Mouse (Mus musculus) heart, adult 2 months (tissue): ENCODE data around the gene Anks1. TPM values are rescaled to one million over a fixed set of nuclear protein-coding genes. Genes with fewer than 3 reads are reported as not detected.
"Not testable (repeated sequence)": the region's sequence is repeated elsewhere in the genome, so short reads cannot be mapped to it uniquely, and the experiment has no call there.

Experiments used
- DNase-seq, 2 experiments: peaks; one replicate each; pipeline ENCODE4 v3.0.0; 2021
- H3K27ac ChIP-seq: fragments of 200-600 bp; 2 replicates; pipeline ENCODE4 v1.8.1; 2022
- H3K27me3 ChIP-seq: fragments of 200-500 bp; 2 replicates; pipeline ENCODE4 v1.6.1; 2012; ENCODE audit warnings: mild to moderate bottlenecking, low read length, inconsistent platforms, mixed read lengths; ENCODE audit not compliant: control insufficient read depth, insufficient read depth
- H3K36me3 ChIP-seq: fragments of 200-500 bp; 2 replicates; pipeline ENCODE4 v1.6.1; 2012; ENCODE audit warnings: low read length, inconsistent platforms; ENCODE audit not compliant: control insufficient read depth, insufficient read depth
- H3K4me1 ChIP-seq: fragments of 200-500 bp; 2 replicates; pipeline ENCODE4 v1.6.1; 2011; ENCODE audit warnings: low read length; ENCODE audit not compliant: control insufficient read depth, insufficient read depth
- H3K4me3 ChIP-seq: fragments of 200-600 bp; 2 replicates; pipeline ENCODE4 v1.8.1; 2022
- H3K79me2 ChIP-seq: fragments of 200-500 bp; replicated peaks from 2 replicates; pipeline ENCODE4 v1.6.1; 2012; ENCODE audit warnings: mild to moderate bottlenecking, inconsistent platforms, low read length, moderate library complexity, mixed read lengths; ENCODE audit not compliant: control insufficient read depth, insufficient read depth
- H3K9ac ChIP-seq: fragments of 200-500 bp; 2 replicates; pipeline ENCODE4 v1.6.1; 2012; ENCODE audit warnings: low read depth, mild to moderate bottlenecking, control low read depth, inconsistent platforms, low read length, mixed read lengths
- CTCF ChIP-seq: fragments of 200-600 bp; IDR thresholded peaks from 2 replicates; pipeline ENCODE4 v1.8.1; 2022; ENCODE audit warnings: antibody characterized with exemption, mild to moderate bottlenecking, moderate library complexity
- EP300 ChIP-seq: fragments of 200-500 bp; IDR thresholded peaks from 2 replicates; pipeline ENCODE4 v1.6.1; 2011; ENCODE audit warnings: low read depth, low read length, control low read depth; ENCODE audit not compliant: insufficient read depth
- POLR2A ChIP-seq: fragments of 200-500 bp; IDR thresholded peaks from 2 replicates; pipeline ENCODE4 v1.6.1; 2011; ENCODE audit warnings: mild to moderate bottlenecking, low read depth, low read length, control low read depth; ENCODE audit not compliant: insufficient read depth
- WGBS: fragments of 180-500 bp; shearing (Covaris S2); methylation state at CpG from one replicate; pipeline ENCODE4 v1.1.7; 2018; 5-methylcytosine and 5-hydroxymethylcytosine counted together
- intact Hi-C: fragments of 180-260 bp; cut with DNase I; formaldehyde crosslinking; loops from one replicate; pipeline ENCODE4 v1.15.1; 2025
- polyA plus RNA-seq: library from polyadenylated mRNA; depleted of rRNA; stranded (reverse); fragments of >200 nt; gene quantifications from 2 replicates; pipeline ENCODE4 v1.2.3, GENCODE M21; 2012
- total RNA-seq, 2 experiments: library from RNA; stranded (reverse); gene quantifications; 2 replicates each; pipeline ENCODE4 v1.2.3; 2021

The Anks1 gene
- total and polyA plus RNA-seq, 3 experiments: 51.6 to 76.4 (median 64.4) TPM

GRCm38 (mm10) chr17:27976266-27976665 lies 67.2 kb downstream of the Anks1 start:
- intact Hi-C loops: no loop called here
- no peak overlapping the region for H3K27ac ChIP-seq
- H3K4me3 ChIP-seq: no peak overlapping the region
- WGBS: 87% methylated on average over 14 of the region's 14 CpGs
- 0 out of 2 replicates have a peak, but pooled peaks cover 2% of the 10 kb centered on the region for H3K36me3 ChIP-seq
- H3K4me1 ChIP-seq: peaks cover 14% of the 10 kb centered on the region
- H3K79me2 ChIP-seq: 0 out of 2 replicates have a peak, but pooled peaks cover 1% of the 10 kb centered on the region
- H3K27me3 ChIP-seq: no peaks in the 10 kb centered on the region
- H3K9ac ChIP-seq: no peak overlapping the region
- DNase-seq: no peak
- TF ChIP-seq CTCF: no peak
- no peak for TF ChIP-seq POLR2A
- no peak for TF ChIP-seq EP300

DNA sequence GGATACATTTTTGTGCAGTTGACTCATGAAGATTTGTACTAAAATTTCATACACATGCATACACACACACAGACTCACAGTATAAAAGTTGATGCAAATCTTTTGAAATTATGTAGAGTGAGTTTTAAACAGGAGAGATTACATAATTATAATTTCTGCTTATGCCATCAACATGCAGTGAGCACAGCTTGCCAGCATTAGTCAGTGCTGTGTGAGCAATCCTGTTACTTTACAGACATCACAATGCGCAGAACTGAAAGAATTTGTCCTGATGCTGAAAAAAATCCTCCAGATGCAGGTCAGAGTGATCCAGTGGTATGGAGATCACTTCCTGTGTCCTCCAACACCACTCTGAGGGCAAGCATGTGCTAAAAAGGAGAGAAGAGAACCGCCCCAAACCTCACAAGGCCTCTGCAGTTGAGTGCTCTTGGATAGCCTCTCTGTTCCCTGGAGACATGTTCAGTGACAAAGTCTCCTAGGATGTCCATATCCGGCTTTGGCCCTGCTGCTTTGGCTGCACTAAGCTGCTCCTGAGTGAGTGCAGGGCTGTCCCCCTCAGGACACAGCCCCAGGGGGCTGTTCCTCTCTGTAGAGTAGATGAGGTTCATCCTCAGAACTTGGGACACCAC lies 68.0 kb downstream of the Anks1 start:
- TF ChIP-seq POLR2A (no peak), EP300 (no peak), CTCF (no peak)
- 0 out of 2 replicates have a peak, but pooled peaks cover under 1% of the 10 kb centered on the region for H3K36me3 ChIP-seq
- peaks cover 9% of the 10 kb centered on the region for H3K4me1 ChIP-seq
- intact Hi-C loops: no loop called here
- no peak overlapping the region for H3K27ac ChIP-seq
- 81% methylated on average over 3 of the region's 3 CpGs for WGBS
- 0 out of 2 replicates have a peak, but pooled peaks cover 1% of the 10 kb centered on the region for H3K79me2 ChIP-seq
- no peaks in the 10 kb centered on the region for H3K27me3 ChIP-seq
- no peak overlapping the region for H3K9ac ChIP-seq
- H3K4me3 ChIP-seq: no peak overlapping the region
- no peak for DNase-seq

GRCm38 (mm10) chr17:27980391-27980955 lies 71.4 kb downstream of the Anks1 start:
- no peak for TF ChIP-seq CTCF
- TF ChIP-seq POLR2A: no peak
- no peak for TF ChIP-seq EP300
- Histone ChIP-seq H3K27ac (no peak overlapping the region), H3K4me1 (peaks cover 2% of the 10 kb centered on the region), H3K4me3 (no peak overlapping the region), H3K9ac (no peak overlapping the region), H3K36me3 (no peaks in the 10 kb centered on the region), H3K79me2 (no peaks in the 10 kb centered on the region), H3K27me3 (no peaks in the 10 kb centered on the region)
- WGBS: 86% methylated on average over 3 of the region's 3 CpGs
- intact Hi-C loops: loop anchor here (5.0 kb wide), 1 partner anchor 328 kb away; no protein-coding TSS in a partner anchor
- no peak for DNase-seq

GRCm38 (mm10) chr17:27981451-27982069 lies 72.5 kb downstream of the Anks1 start:
- peaks cover 2% of the 10 kb centered on the region for H3K4me1 ChIP-seq
- no peaks in the 10 kb centered on the region for H3K27me3 ChIP-seq
- 85% methylated on average over 5 of the region's 5 CpGs for WGBS
- no peaks in the 10 kb centered on the region for H3K36me3 ChIP-seq
- H3K9ac ChIP-seq: no peak overlapping the region
- intact Hi-C loops: loop anchor here (2.0 to 5.0 kb wide), 2 partner anchors 73 to 329 kb away; partner anchors contain the start of genes Anks1 and Taf11
- DNase-seq: no peak
- no peak overlapping the region for H3K27ac ChIP-seq
- H3K79me2 ChIP-seq: no peaks in the 10 kb centered on the region
- H3K4me3 ChIP-seq: no peak overlapping the region
- TF ChIP-seq POLR2A (no peak), CTCF (no peak), EP300 (no peak)

GRCm38 (mm10) chr17:27982070-27982457 lies 73.0 kb downstream of the Anks1 start:
- intact Hi-C loops: loop anchor here (2.0 to 5.0 kb wide), 2 partner anchors 73 to 330 kb away; partner anchors contain the start of genes Anks1 and Taf11

DNA sequence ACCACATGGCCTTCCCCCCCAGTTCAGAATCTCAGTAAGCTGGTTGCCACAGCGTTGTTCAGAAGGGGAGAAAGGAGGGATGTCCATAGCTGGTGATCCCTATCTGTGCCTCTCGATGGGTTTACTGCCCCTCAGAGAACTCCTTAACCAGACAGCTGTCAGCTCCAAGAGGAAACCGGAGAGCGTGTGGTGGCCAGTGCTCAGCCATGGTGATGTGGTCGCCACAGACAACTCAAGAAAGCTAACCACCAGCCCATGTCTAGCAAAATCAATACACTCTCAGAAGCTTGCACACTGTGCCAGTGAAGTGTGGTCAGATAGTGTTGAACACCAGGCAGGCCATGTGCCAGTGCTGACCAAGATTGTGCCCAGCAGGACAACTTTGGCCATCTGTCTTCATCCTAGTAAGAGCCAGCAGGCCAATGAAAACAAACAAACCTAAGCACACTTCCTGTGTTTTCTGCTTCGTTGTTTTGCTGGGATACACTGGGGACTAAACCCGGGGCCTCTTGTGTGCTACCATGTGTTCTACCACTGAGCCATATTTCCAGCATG lies 73.7 kb downstream of the Anks1 start:
- Histone ChIP-seq H3K4me1 (peaks cover 2% of the 10 kb centered on the region), H3K4me3 (no peak overlapping the region), H3K79me2 (no peaks in the 10 kb centered on the region), H3K27me3 (no peaks in the 10 kb centered on the region), H3K27ac (no peak overlapping the region), H3K9ac (no peak overlapping the region), H3K36me3 (no peaks in the 10 kb centered on the region)
- no peak for DNase-seq
- WGBS: 72% methylated on average over 7 of the region's 7 CpGs
- intact Hi-C loops: loop anchor here (2.0 to 5.0 kb wide), 2 partner anchors 74 to 330 kb away; partner anchors contain the start of genes Anks1 and Taf11
- TF ChIP-seq CTCF: no peak
- TF ChIP-seq POLR2A: no peak
- TF ChIP-seq EP300: no peak

More at GRCm38 (mm10) chr17:27982070-27982457, 73.0 kb downstream of the Anks1 start:
- H3K27me3 ChIP-seq, H3K9ac ChIP-seq, H3K36me3 ChIP-seq, H3K4me3 ChIP-seq, H3K27ac ChIP-seq, DNase-seq, H3K79me2 ChIP-seq, H3K4me1 ChIP-seq: not testable (repeated sequence)
- WGBS: 87% methylated on average over 14 of the region's 14 CpGs
